Comparison of ENCODE assay signal across 7 mouse cellular contexts in genomic region chr8:53638495-53639171, GRCm38 (mm10). TPM values are rescaled to one million over a fixed set of nuclear protein-coding genes. Genes with fewer than 3 reads are reported as not detected.
A peak's percentile ranks its signal among the peaks of the same experiment; 100 is the strongest.
DNase-seq lines count a peak whose midpoint lies in the region; ATAC-seq lines count a peak whose summit lies in the region.

Neil3 (minus strand) TSS chr8:53639065.

- no peaks in the 10 kb centered on the region for H3K36me3 ChIP-seq in hindbrain, embryonic 16.5 days (ENCODE audit: control insufficient read depth, insufficient read depth, low read length)
- no peaks in the 10 kb centered on the region for H3K36me3 ChIP-seq in limb, embryonic 10.5 days
- no peaks in the 10 kb centered on the region for H3K36me3 ChIP-seq in midbrain, embryonic 12.5 days

- H3K9me3 ChIP-seq in hindbrain, embryonic 16.5 days (ENCODE audit: control insufficient read depth, low read length) = no peaks in the 10 kb centered on the region
- no peaks in the 10 kb centered on the region for H3K9me3 ChIP-seq in limb, embryonic 10.5 days (replicated peaks)
- H3K9me3 ChIP-seq in midbrain, embryonic 12.5 days = no peaks in the 10 kb centered on the region

- H3K27ac ChIP-seq in hindbrain, embryonic 16.5 days (ENCODE audit: low read depth, low read length) = no peak within 1 kb of the TSS
- peak within 1 kb of the TSS; percentile 89 for H3K27ac ChIP-seq in limb, embryonic 10.5 days
- no peak within 1 kb of the TSS for H3K27ac ChIP-seq in midbrain, embryonic 12.5 days (replicated peaks)

- H3K4me3 ChIP-seq in hindbrain, embryonic 16.5 days (ENCODE audit: low read length) = peak within 1 kb of the TSS; percentile 48
- H3K4me3 ChIP-seq in limb, embryonic 10.5 days = peak within 1 kb of the TSS; percentile 67
- peak within 1 kb of the TSS; percentile 61 for H3K4me3 ChIP-seq in midbrain, embryonic 12.5 days

- no peaks in the 10 kb centered on the region for H3K4me1 ChIP-seq in hindbrain, embryonic 16.5 days (ENCODE audit: control insufficient read depth, insufficient read depth, low read depth, low read length)
- H3K4me1 ChIP-seq in limb, embryonic 10.5 days = peaks cover 13% of the 10 kb centered on the region
- H3K4me1 ChIP-seq in midbrain, embryonic 12.5 days = peaks cover 19% of the 10 kb centered on the region

- WGBS in hindbrain, embryonic 16.5 days = 3% methylated on average over 26 of the region's 26 CpGs
- 1% methylated on average over 26 of the region's 26 CpGs for WGBS in limb, embryonic 10.5 days
- under 1% methylated on average over 26 of the region's 26 CpGs for WGBS in midbrain, embryonic 12.5 days

- peak within 1 kb of the TSS; percentile 77 for H3K4me2 ChIP-seq in hindbrain, embryonic 16.5 days (ENCODE audit: low read length)
- peak within 1 kb of the TSS; percentile 81 for H3K4me2 ChIP-seq in midbrain, embryonic 12.5 days (replicated peaks)

- ATAC-seq in hindbrain, embryonic 16.5 days = peak; percentile 98
- ATAC-seq in midbrain, embryonic 12.5 days (ENCODE audit: low FRiP score, low read depth) = peak; percentile 99

- DNase-seq in ZHBTc4 (ENCODE audit: low read depth, low spot score) = peak; percentile 93
- peak; percentile 39 to 68 for DNase-seq in cerebellum, postnatal 25 days
- DNase-seq in gastrocnemius, adult 18-20 months (ENCODE audit: low spot score) = peak; percentile 52
- DNase-seq in limb, embryonic 10.5 days (ENCODE audit: low spot score) = peak; percentile 92
- DNase-seq in spleen, adult 12 weeks (ENCODE audit: low spot score) = peak; percentile 87

- H3K27me3 ChIP-seq in hindbrain, embryonic 16.5 days (replicated peaks; ENCODE audit: control insufficient read depth, insufficient read depth, low read length) = no peaks in the 10 kb centered on the region
- no peaks in the 10 kb centered on the region for H3K27me3 ChIP-seq in limb, embryonic 10.5 days (ENCODE audit: low read depth, poor library complexity, severe bottlenecking)
- H3K27me3 ChIP-seq in midbrain, embryonic 12.5 days = no peaks in the 10 kb centered on the region

- H3K9ac ChIP-seq in hindbrain, embryonic 16.5 days (ENCODE audit: low read depth, low read length) = peak within 1 kb of the TSS; percentile 42
- H3K9ac ChIP-seq in midbrain, embryonic 12.5 days (replicated peaks) = peak within 1 kb of the TSS; percentile 52

RNA-seq across cellular contexts. Expression of gene Neil3, which starts in this region (rescaled TPM):
- total RNA-seq in gastrocnemius, adult 18-20 months (2021) = not detected
- polyA plus RNA-seq in hindbrain, embryonic 16.5 days (2015; fragmentation: Nextera tagmentation; extraction: Ambion mirVana) = 5.5 and 5.8 TPM in 2 replicates
- polyA plus RNA-seq in limb, embryonic 10.5 days (2016; fragmentation: Nextera tagmentation; extraction: Ambion mirVana) = 19.8 and 22.9 TPM in 2 replicates
- polyA plus RNA-seq in midbrain, embryonic 12.5 days (2016; fragmentation: Nextera tagmentation; extraction: Ambion mirVana) = 30.3 and 33.7 TPM in 2 replicates

Comparison
In these comparisons a context has a peak if more than half of its experiments do, and no peak if none do; other contexts are left out.
1. Peak in DNase-seq in gastrocnemius, adult 18-20 months; RNA of the gene not detected or under 1 TPM.